Comparison of ENCODE assay signal across 17 mouse cellular contexts in genomic region chr7:92807482-92807881, GRCm38 (mm10).
A peak's percentile ranks its signal among the peaks of the same experiment; 100 is the strongest.
DNase-seq lines count a peak whose midpoint lies in the region; ATAC-seq and TF ChIP-seq lines count a peak whose summit lies in the region.
"Had no signal": no experiment of that assay in that cellular context is flagged by ENCODE, and none has a peak within 500 bp of the region (broad histone marks: within the 10 kb centered on the region; RNA-seq: fewer than 3 reads in every experiment).

No protein-coding gene starts in this region.

- ATAC-seq in intestine, embryonic 16.5 days: peak; percentile 71
- ATAC-seq in intestine, embryonic 15.5 days: no peak
- ATAC-seq in kidney, embryonic 15.5 days (replicated peaks; ENCODE audit: low FRiP score): 0 out of 2 replicates have a peak, but pooled peaks have one; percentile 33
- ATAC-seq: Patski had no signal

- peaks cover 6% of the 10 kb centered on the region; the same call in 1 of the 2 replicates for H3K4me1 ChIP-seq in intestine, embryonic 16.5 days (ENCODE audit: control insufficient read depth, insufficient read depth, low read length)
- 0 out of 2 replicates have a peak, but pooled peaks cover 6% of the 10 kb centered on the region for H3K4me1 ChIP-seq in intestine, embryonic 15.5 days (replicated peaks)
- peaks cover 4% of the 10 kb centered on the region; the same call in 1 of the 2 replicates for H3K4me1 ChIP-seq in kidney, embryonic 15.5 days
- H3K4me1 ChIP-seq: liver, embryonic 15.5 days had no signal

- no peak overlapping the region for H3K4me3 ChIP-seq in intestine, embryonic 16.5 days (ENCODE audit: low read length)
- no peak overlapping the region for H3K4me3 ChIP-seq in intestine, embryonic 15.5 days (replicated peaks)
- no peak overlapping the region for H3K4me3 ChIP-seq in kidney, embryonic 15.5 days (replicated peaks)
- H3K4me3 ChIP-seq in layer of hippocampus, adult 2 months: no peak overlapping the region
- H3K4me3 ChIP-seq: erythroblast, embryonic 14.5 days; liver, embryonic 15.5 days; midbrain, embryonic 10.5 days had no signal

- H3K9ac ChIP-seq in intestine, embryonic 16.5 days (ENCODE audit: low read depth, low read length): no peak overlapping the region
- no peak overlapping the region for H3K9ac ChIP-seq in intestine, embryonic 15.5 days
- no peak overlapping the region for H3K9ac ChIP-seq in kidney, embryonic 15.5 days
- H3K9ac ChIP-seq: liver, embryonic 15.5 days had no signal

- H3K27me3 ChIP-seq in intestine, embryonic 16.5 days (replicated peaks; ENCODE audit: control insufficient read depth, insufficient read depth, low read length): no peaks in the 10 kb centered on the region
- no peaks in the 10 kb centered on the region for H3K27me3 ChIP-seq in intestine, embryonic 15.5 days (replicated peaks)
- H3K27me3 ChIP-seq in kidney, embryonic 15.5 days: no peaks in the 10 kb centered on the region
- H3K27me3 ChIP-seq: CH12.LX; liver, embryonic 15.5 days; Patski had no signal

- no peak for TF ChIP-seq CTCF in layer of hippocampus, adult 2 months (conservative IDR thresholded peaks at IDR 0.05)

- no peaks in the 10 kb centered on the region for H3K36me3 ChIP-seq in intestine, embryonic 16.5 days (ENCODE audit: control insufficient read depth, insufficient read depth, low read length)
- no peaks in the 10 kb centered on the region for H3K36me3 ChIP-seq in intestine, embryonic 15.5 days
- H3K36me3 ChIP-seq in kidney, embryonic 15.5 days: no peaks in the 10 kb centered on the region
- H3K36me3 ChIP-seq: liver, embryonic 15.5 days; midbrain, embryonic 10.5 days had no signal

- DNase-seq in adrenal gland, adult 2 months: peak; percentile 63
- DNase-seq in adrenal gland, adult 8-10 months: peak; percentile 50
- no peak for DNase-seq in layer of hippocampus, adult 2 months (ENCODE audit: low spot score in 2 of 2)
- DNase-seq in embryo, embryonic 11 days: no peak
- DNase-seq: heart, adult 18-20 months; heart, postnatal 10 days; lung, postnatal 14 days; thymus, adult 2 months had no signal

- H3K4me2 ChIP-seq in intestine, embryonic 16.5 days (ENCODE audit: low read depth, low read length): no peak overlapping the region
- H3K4me2 ChIP-seq in intestine, embryonic 15.5 days (replicated peaks): no peak overlapping the region
- H3K4me2 ChIP-seq in kidney, embryonic 15.5 days: no peak overlapping the region
- H3K4me2 ChIP-seq: liver, embryonic 15.5 days had no signal

- H3K9me3 ChIP-seq in intestine, embryonic 16.5 days (ENCODE audit: control insufficient read depth, low read length): no peaks in the 10 kb centered on the region
- H3K9me3 ChIP-seq in intestine, embryonic 15.5 days: no peaks in the 10 kb centered on the region
- no peaks in the 10 kb centered on the region for H3K9me3 ChIP-seq in kidney, embryonic 15.5 days (replicated peaks)
- H3K9me3 ChIP-seq: liver, embryonic 15.5 days; midbrain, embryonic 10.5 days had no signal

- no peak overlapping the region for H3K27ac ChIP-seq in intestine, embryonic 16.5 days (ENCODE audit: low read length)
- H3K27ac ChIP-seq in intestine, embryonic 15.5 days: no peak overlapping the region
- no peak overlapping the region for H3K27ac ChIP-seq in kidney, embryonic 15.5 days
- H3K27ac ChIP-seq in layer of hippocampus, adult 2 months: no peak overlapping the region
- H3K27ac ChIP-seq: hindbrain, postnatal 0 days; liver, embryonic 15.5 days; midbrain, embryonic 10.5 days had no signal

- 78% methylated on average over 4 of the region's 4 CpGs for WGBS in intestine, embryonic 16.5 days
- WGBS in intestine, embryonic 15.5 days: 76% methylated on average over 4 of the region's 4 CpGs
- 67% methylated on average over 4 of the region's 4 CpGs for WGBS in kidney, embryonic 15.5 days

Comparison
In these comparisons a context has a peak if more than half of its experiments do, and no peak if none do; other contexts are left out.
1. DNase-seq: peak in adrenal gland, adult 2 months (single experiment) and adrenal gland, adult 8-10 months (single experiment); none in layer of hippocampus, adult 2 months (0 of 2) and embryo, embryonic 11 days (single experiment).